Mouse (Mus musculus) ES-E14 (cell line): ENCODE results near the gene Itpr1.

Source experiments
- CHD2 ChIP-seq: IDR thresholded peaks from 2 replicates; pipeline ENCODE4 v1.6.1; 2014; ENCODE audit warnings: mild to moderate bottlenecking, low read depth, low read length, inconsistent platforms
- HCFC1 ChIP-seq: IDR thresholded peaks from 2 replicates; pipeline ENCODE4 v1.6.1; 2012; ENCODE audit warnings: low read length, inconsistent platforms, borderline replicate concordance; ENCODE audit not compliant: insufficient read depth
- MAFK ChIP-seq: IDR thresholded peaks from 2 replicates; pipeline ENCODE4 v1.6.1; 2014; ENCODE audit warnings: mild to moderate bottlenecking, low read depth, low read length, inconsistent platforms; ENCODE audit not compliant: insufficient read depth
- ZC3H11A ChIP-seq: IDR thresholded peaks from 2 replicates; pipeline ENCODE4 v1.6.1; 2012; ENCODE audit warnings: low read depth, mild to moderate bottlenecking, inconsistent platforms, low read length, borderline replicate concordance
- ZNF384 ChIP-seq: IDR thresholded peaks from 2 replicates; pipeline ENCODE4 v1.6.1; 2012; ENCODE audit warnings: low read depth, low read length, inconsistent platforms

- TF ChIP-seq ZC3H11A (no peak), ZNF384 (no peak), CHD2 (no peak), HCFC1 (no peak), MAFK (no peak)
Measured at GRCm38 (mm10) chr6:108410771-108411170, 197.9 kb downstream of the Itpr1 start.
